Mouse (Mus musculus) midbrain, postnatal 0 days (tissue): ENCODE data around the gene Creld1. TPM values are rescaled to one million over a fixed set of nuclear protein-coding genes. Genes with fewer than 3 reads are reported as not detected.

Experiments used
- ATAC-seq: fragments of 200-750 bp; cut with Nextera tagmentation; 2 replicates; pipeline ENCODE4 v1.8.0; 2017; ENCODE audit warnings: moderate number of reproducible peaks, mild to moderate bottlenecking, moderate TSS enrichment, moderate library complexity; ENCODE audit not compliant: low FRiP score
- DNase-seq: peaks from one replicate; pipeline ENCODE4 v3.0.0-alpha.2; 2015; ENCODE audit warnings: low spot score
- H3K27ac ChIP-seq: fragments of 300-500 bp; sonication (generic); 2 replicates; pipeline ENCODE4 v1.5.1; 2014; ENCODE audit warnings: low read depth, mild to moderate bottlenecking, low read length, mixed read lengths
- H3K27me3 ChIP-seq: fragments of 300-500 bp; sonication (generic); 2 replicates; pipeline ENCODE4 v1.6.1; 2014; ENCODE audit warnings: low read length, control low read depth, mixed read lengths; ENCODE audit not compliant: insufficient read depth
- H3K36me3 ChIP-seq: fragments of 300-500 bp; sonication (generic); 2 replicates; pipeline ENCODE4 v1.6.1; 2014; ENCODE audit warnings: low read length, control low read depth, mixed read lengths; ENCODE audit not compliant: insufficient read depth
- H3K4me1 ChIP-seq: fragments of 300-500 bp; sonication (generic); 2 replicates; pipeline ENCODE4 v1.6.1; 2014; ENCODE audit warnings: mild to moderate bottlenecking, control low read depth, antibody characterized with exemption, low read length, mixed read lengths; ENCODE audit not compliant: insufficient read depth
- H3K4me2 ChIP-seq: fragments of 300-500 bp; sonication (generic); 2 replicates; pipeline ENCODE4 v1.6.1; 2014; ENCODE audit warnings: low read depth, mild to moderate bottlenecking, low read length, mixed read lengths; ENCODE audit not compliant: poor library complexity, severe bottlenecking
- H3K4me3 ChIP-seq: fragments of 300-500 bp; sonication (generic); 2 replicates; pipeline ENCODE4 v1.5.1; 2014; ENCODE audit warnings: low read depth, mild to moderate bottlenecking, low read length, moderate library complexity
- H3K9ac ChIP-seq: fragments of 300-500 bp; sonication (generic); replicated peaks from 2 replicates; pipeline ENCODE4 v1.6.1; 2014; ENCODE audit warnings: mild to moderate bottlenecking, low read length, moderate library complexity, mixed read lengths; ENCODE audit not compliant: poor library complexity, severe bottlenecking
- H3K9me3 ChIP-seq: fragments of 300-500 bp; sonication (generic); 2 replicates; pipeline ENCODE4 v1.6.1; 2016; ENCODE audit warnings: low read length, control low read depth
- CTCF ChIP-seq: IDR thresholded peaks from 2 replicates; pipeline ENCODE4 v1.5.1; 2016; ENCODE audit warnings: antibody characterized with exemption, mild to moderate bottlenecking
- WGBS: fragments of 180-500 bp; shearing (Covaris S2); extraction: QIAGEN DNeasy Blood & Tissue Kit; methylation state at CpG from one replicate; pipeline ENCODE4 v1.1.7; 2014; 5-methylcytosine and 5-hydroxymethylcytosine counted together
- polyA plus RNA-seq: library from polyadenylated mRNA; unstranded; fragments of >200 nt; fragmentation: Nextera tagmentation; extraction: Ambion mirVana; gene quantifications from 2 replicates; pipeline ENCODE4 v1.2.1, GENCODE M21; 2015
- total RNA-seq: library from RNA; depleted of rRNA; stranded (reverse); fragments of >200 nt; gene quantifications from 2 replicates; pipeline ENCODE4 v1.2.3, GENCODE M21; 2014; rRNA removed

The Creld1 gene
- 39.4 and 43.0 TPM in 2 replicates for total RNA-seq
- 56.6 and 60.4 TPM in 2 replicates for polyA plus RNA-seq

GRCm38 (mm10) chr6:113483100-113483615, at the start of gene Creld1:
Creld1 (plus strand) TSS chr6:113483297.
- Histone ChIP-seq H3K27ac (peak within 1 kb of the TSS; percentile 91), H3K27me3 (no peaks in the 10 kb centered on the region)

GRCm38 (mm10) chr6:113433661-113434060, 49.4 kb upstream of the Creld1 start:
- Histone ChIP-seq H3K4me1 (no peaks in the 10 kb centered on the region), H3K27me3 (0 out of 2 replicates have a peak, but pooled peaks cover 3% of the 10 kb centered on the region), H3K9ac (no peak overlapping the region), H3K4me3 (no peak overlapping the region), H3K4me2 (no peak overlapping the region), H3K9me3 (no peaks in the 10 kb centered on the region), H3K36me3 (no peaks in the 10 kb centered on the region), H3K27ac (no peak overlapping the region)
- TF ChIP-seq CTCF: no peak
- DNase-seq (no peak), ATAC-seq (no peak)
- WGBS: 65% methylated on average over 3 of the region's 3 CpGs

More at GRCm38 (mm10) chr6:113483100-113483615, at the start of gene Creld1:
- H3K9me3 ChIP-seq: no peaks in the 10 kb centered on the region
- peak within 1 kb of the TSS; percentile 63 for H3K4me3 ChIP-seq
- TF ChIP-seq CTCF: no peak
- WGBS: under 1% methylated on average over 26 of the region's 26 CpGs
- DNase-seq: peak; percentile 97
- peak; percentile 96 for ATAC-seq
- H3K9ac ChIP-seq: peak within 1 kb of the TSS; percentile 89
- peak within 1 kb of the TSS; percentile 89 for H3K4me2 ChIP-seq
- peaks cover 9% of the 10 kb centered on the region for H3K36me3 ChIP-seq
- H3K4me1 ChIP-seq: peaks cover 10% of the 10 kb centered on the region; the same call in 1 of the 2 replicates

GRCm38 (mm10) chr6:113434691-113435090, 48.4 kb upstream of the Creld1 start:
- ATAC-seq: no peak

GRCm38 (mm10) chr6:113435664-113436205, 47.4 kb upstream of the Creld1 start, which contains the start of gene Cidec:
Cidec (minus strand) TSS chr6:113435760.
- no peaks in the 10 kb centered on the region for H3K9me3 ChIP-seq
- TF ChIP-seq CTCF: no peak
- H3K4me3 ChIP-seq: no peak within 1 kb of the TSS
- no peak within 1 kb of the TSS for H3K9ac ChIP-seq
- ATAC-seq: no peak
- no peak within 1 kb of the TSS for H3K4me2 ChIP-seq
- H3K27ac ChIP-seq: no peak within 1 kb of the TSS
- no peaks in the 10 kb centered on the region for H3K36me3 ChIP-seq
- 0 out of 2 replicates have a peak, but pooled peaks cover 3% of the 10 kb centered on the region for H3K27me3 ChIP-seq
- no peaks in the 10 kb centered on the region for H3K4me1 ChIP-seq
- no peak for DNase-seq
- 72% methylated on average over 9 of the region's 9 CpGs for WGBS

More at GRCm38 (mm10) chr6:113434691-113435090, 48.4 kb upstream of the Creld1 start:
- Histone ChIP-seq H3K36me3 (no peaks in the 10 kb centered on the region), H3K27ac (no peak overlapping the region), H3K4me3 (no peak overlapping the region), H3K4me2 (no peak overlapping the region), H3K9me3 (no peaks in the 10 kb centered on the region), H3K4me1 (no peaks in the 10 kb centered on the region), H3K27me3 (0 out of 2 replicates have a peak, but pooled peaks cover 3% of the 10 kb centered on the region), H3K9ac (no peak overlapping the region)
- DNase-seq: no peak
- no peak for TF ChIP-seq CTCF
- 71% methylated on average over 7 of the region's 7 CpGs for WGBS

GRCm38 (mm10) chr6:113437135-113437534, 46.0 kb upstream of the Creld1 start:
- ATAC-seq: no peak
- no peaks in the 10 kb centered on the region for H3K36me3 ChIP-seq
- no peak for TF ChIP-seq CTCF
- 77% methylated on average over 12 of the region's 12 CpGs for WGBS
- no peaks in the 10 kb centered on the region for H3K9me3 ChIP-seq
- no peak overlapping the region for H3K4me3 ChIP-seq
- H3K4me2 ChIP-seq: no peak overlapping the region
- no peak for DNase-seq
- H3K4me1 ChIP-seq: no peaks in the 10 kb centered on the region
- no peak overlapping the region for H3K27ac ChIP-seq
- no peak overlapping the region for H3K9ac ChIP-seq
- 0 out of 2 replicates have a peak, but pooled peaks cover 3% of the 10 kb centered on the region for H3K27me3 ChIP-seq
